Mouse (Mus musculus) heart, embryonic 12.5 days (tissue): ENCODE data around the gene Gm14419. TPM values are rescaled to one million over a fixed set of nuclear protein-coding genes. Genes with fewer than 3 reads are reported as not detected.
"Not testable (repeated sequence)": the region's sequence is repeated elsewhere in the genome, so short reads cannot be mapped to it uniquely, and the experiment has no call there.

Source experiments
- ATAC-seq: fragments of 200-750 bp; cut with Nextera tagmentation; 2 replicates; pipeline ENCODE4 v1.8.0; 2017; ENCODE audit warnings: moderate TSS enrichment, moderate library complexity; ENCODE audit not compliant: insufficient number of reproducible peaks, low FRiP score
- H3K27ac ChIP-seq: fragments of 300-500 bp; sonication (generic); 2 replicates; pipeline ENCODE4 v1.5.1; 2016; ENCODE audit warnings: mild to moderate bottlenecking, moderate library complexity; ENCODE audit not compliant: poor library complexity, severe bottlenecking
- H3K27me3 ChIP-seq: fragments of 300-500 bp; sonication (generic); replicated peaks from 2 replicates; pipeline ENCODE4 v1.6.1; 2016; ENCODE audit warnings: mild to moderate bottlenecking, moderate library complexity
- H3K36me3 ChIP-seq: fragments of 300-500 bp; sonication (generic); 2 replicates; pipeline ENCODE4 v1.6.1; 2016; ENCODE audit warnings: mild to moderate bottlenecking, moderate library complexity
- H3K4me1 ChIP-seq: fragments of 300-500 bp; sonication (generic); replicated peaks from 2 replicates; pipeline ENCODE4 v1.6.1; 2016; ENCODE audit warnings: mild to moderate bottlenecking
- H3K4me2 ChIP-seq: fragments of 300-500 bp; sonication (generic); 2 replicates; pipeline ENCODE4 v1.6.1; 2016; ENCODE audit warnings: mild to moderate bottlenecking, moderate library complexity
- H3K4me3 ChIP-seq: fragments of 300-500 bp; sonication (generic); 2 replicates; pipeline ENCODE4 v1.5.1; 2016; ENCODE audit warnings: mild to moderate bottlenecking
- H3K9ac ChIP-seq: fragments of 300-500 bp; sonication (generic); 2 replicates; pipeline ENCODE4 v1.6.1; 2016; ENCODE audit warnings: mild to moderate bottlenecking, moderate library complexity
- H3K9me3 ChIP-seq: fragments of 300-500 bp; sonication (generic); replicated peaks from 2 replicates; pipeline ENCODE4 v1.6.1; 2016; ENCODE audit warnings: mild to moderate bottlenecking, moderate library complexity
- WGBS: fragments of 180-500 bp; shearing (Covaris S2); methylation state at CpG from one replicate; pipeline ENCODE4 v1.1.7; 2016; 5-methylcytosine and 5-hydroxymethylcytosine counted together
- polyA plus RNA-seq: library from polyadenylated mRNA; unstranded; fragments of >200 nt; fragmentation: Nextera tagmentation; extraction: Ambion mirVana; gene quantifications from 2 replicates; pipeline ENCODE4 v1.2.1, GENCODE M21; 2016

Gene Gm14419
- 9.9 and 10.6 TPM in 2 replicates for polyA plus RNA-seq

DNA sequence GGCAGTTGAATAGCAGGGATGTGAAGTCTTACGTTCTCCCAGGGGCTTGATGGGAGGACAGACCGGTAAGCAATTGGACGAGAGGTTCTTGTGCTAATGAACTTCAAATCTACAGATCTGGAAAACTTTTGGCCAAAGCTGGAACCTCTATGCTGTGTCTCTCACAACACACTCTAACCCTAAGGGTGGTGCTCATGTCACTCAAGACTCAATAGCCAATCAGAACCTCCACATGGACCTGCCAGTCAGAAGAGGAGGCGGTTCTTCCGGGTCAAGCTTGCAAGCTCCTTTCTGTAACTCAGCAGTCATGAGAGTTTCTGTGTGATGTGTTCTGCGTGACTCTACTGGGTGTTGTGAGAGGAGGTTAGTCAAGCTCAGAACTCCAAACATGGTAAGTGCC is at the start of gene Gm14419:
Gm14419 (plus strand) TSS at position 301 of the 400 bp plus-strand sequence.
- not testable (repeated sequence) for H3K9ac ChIP-seq, ATAC-seq, H3K9me3 ChIP-seq, H3K36me3 ChIP-seq, H3K4me2 ChIP-seq, H3K4me1 ChIP-seq, H3K4me3 ChIP-seq, H3K27me3 ChIP-seq, H3K27ac ChIP-seq
- WGBS, result no CpG with 5 or more reads among the region's 6 CpGs

Other genes starting within 250 kb of the Gm14419 start
- 14.3 TPM in 2 replicates for gene Gm14295, start 202.3 kb upstream of the Gm14419 start, polyA plus RNA-seq
- gene Gm14408, start 169.8 kb upstream of the Gm14419 start, polyA plus RNA-seq, result not detected in 2 replicates
- 9.9 and 10.6 TPM in 2 replicates for gene Gm14296, start 73.1 kb upstream of the Gm14419 start, polyA plus RNA-seq
- gene Gm14401, start 73.4 kb downstream of the Gm14419 start, polyA plus RNA-seq, result not detected in 2 replicates
- gene Gm14410, start 205.5 kb downstream of the Gm14419 start, polyA plus RNA-seq, result 18.8 and 19.5 TPM in 2 replicates